Mouse (Mus musculus) ES-E14 (cell line): ENCODE measurements around the gene Srgap2.

Source experiments
- CHD2 ChIP-seq: IDR thresholded peaks from 2 replicates; pipeline ENCODE4 v1.6.1; 2014; ENCODE audit warnings: mild to moderate bottlenecking, low read depth, low read length, inconsistent platforms
- HCFC1 ChIP-seq: IDR thresholded peaks from 2 replicates; pipeline ENCODE4 v1.6.1; 2012; ENCODE audit warnings: low read length, inconsistent platforms, borderline replicate concordance; ENCODE audit not compliant: insufficient read depth
- MAFK ChIP-seq: IDR thresholded peaks from 2 replicates; pipeline ENCODE4 v1.6.1; 2014; ENCODE audit warnings: mild to moderate bottlenecking, low read depth, low read length, inconsistent platforms; ENCODE audit not compliant: insufficient read depth
- ZC3H11A ChIP-seq: IDR thresholded peaks from 2 replicates; pipeline ENCODE4 v1.6.1; 2012; ENCODE audit warnings: low read depth, mild to moderate bottlenecking, inconsistent platforms, low read length, borderline replicate concordance
- ZNF384 ChIP-seq: IDR thresholded peaks from 2 replicates; pipeline ENCODE4 v1.6.1; 2012; ENCODE audit warnings: low read depth, low read length, inconsistent platforms

DNA sequence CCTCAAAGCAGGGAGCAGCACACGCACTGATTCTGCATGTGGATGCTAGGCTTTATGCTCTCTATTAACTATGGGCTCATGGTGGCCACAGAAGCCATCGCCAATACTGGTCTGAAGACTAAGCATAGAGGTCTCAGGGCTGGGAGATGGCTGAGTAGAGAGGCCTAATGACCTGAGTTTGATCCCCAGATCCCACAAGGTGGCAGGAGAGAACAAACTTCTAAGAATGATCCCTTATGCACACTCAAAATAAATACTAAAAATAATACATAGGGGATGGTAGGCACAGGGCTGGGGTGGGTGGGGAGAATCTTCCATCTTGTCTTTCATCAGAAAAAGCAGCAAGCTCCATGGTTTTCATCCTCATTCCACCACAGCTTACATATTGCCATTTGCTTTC, 165.1 kb downstream of the Srgap2 start:
- TF ChIP-seq MAFK: no peak
- no peak for TF ChIP-seq ZC3H11A
- TF ChIP-seq CHD2: no peak
- no peak for TF ChIP-seq ZNF384
- TF ChIP-seq HCFC1: no peak
